Mouse (Mus musculus) ovary, postnatal 14 days (tissue): ENCODE measurements at regions not wholly inside any gene's neighbourhood (a gene's known extent, or its start where the extent isn't known, plus 50 kb on each side); places are given as distances from the start of the nearest gene placed in this dataset.

Experiments used
- DNase-seq: peaks from one replicate; pipeline ENCODE4 v3.0.0; 2022; ENCODE audit warnings: low spot score

GRCm38 (mm10) chr4:105970056-105970455, 180.4 kb downstream of the Gm12728 start:
- DNase-seq = no peak

DNA sequence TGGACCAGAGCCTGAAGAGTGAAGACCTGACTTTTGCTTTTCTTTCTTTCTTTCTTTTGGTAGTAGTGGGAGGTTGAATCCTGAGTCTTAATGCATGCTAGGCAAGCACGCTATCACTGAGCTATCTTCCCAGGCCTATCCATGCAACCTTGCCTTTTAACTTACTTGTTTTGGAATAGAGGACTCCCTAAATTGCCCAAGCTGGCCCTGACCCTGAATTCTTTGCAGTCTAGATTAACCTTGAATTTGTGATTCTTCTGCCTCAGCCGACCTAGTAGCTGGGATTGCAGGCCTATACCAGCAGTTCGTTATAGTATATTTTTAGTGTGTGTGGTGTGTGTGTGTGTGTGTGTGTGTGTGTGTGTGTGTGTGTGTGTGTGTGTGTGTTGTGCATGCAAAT, 183.1 kb downstream of the Gm12728 start:
- no peak for DNase-seq

- no peak for DNase-seq
These were observed 184.2 kb downstream of the Gm12728 start for GRCm38 (mm10) chr4:105973769-105974397.

DNA sequence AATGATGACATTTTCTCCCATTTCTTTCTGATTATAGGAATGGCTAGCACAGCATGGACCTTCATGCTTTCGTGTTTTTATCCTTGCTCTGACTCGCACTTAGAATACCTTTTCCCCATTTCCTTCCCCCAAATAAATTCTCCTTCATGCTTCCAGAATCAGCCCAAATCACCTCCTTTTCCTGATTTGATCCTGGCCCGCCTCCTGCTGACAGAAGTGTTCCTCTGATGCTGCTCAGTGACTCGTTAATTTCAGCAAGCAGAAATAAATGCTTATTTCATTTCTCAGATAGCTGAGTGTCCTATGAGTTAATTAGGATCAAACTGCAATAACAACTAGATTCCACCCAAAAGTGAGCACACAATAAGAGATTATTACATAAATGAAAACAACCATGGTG, 185.3 kb downstream of the Gm12728 start:
- no peak for DNase-seq

DNA sequence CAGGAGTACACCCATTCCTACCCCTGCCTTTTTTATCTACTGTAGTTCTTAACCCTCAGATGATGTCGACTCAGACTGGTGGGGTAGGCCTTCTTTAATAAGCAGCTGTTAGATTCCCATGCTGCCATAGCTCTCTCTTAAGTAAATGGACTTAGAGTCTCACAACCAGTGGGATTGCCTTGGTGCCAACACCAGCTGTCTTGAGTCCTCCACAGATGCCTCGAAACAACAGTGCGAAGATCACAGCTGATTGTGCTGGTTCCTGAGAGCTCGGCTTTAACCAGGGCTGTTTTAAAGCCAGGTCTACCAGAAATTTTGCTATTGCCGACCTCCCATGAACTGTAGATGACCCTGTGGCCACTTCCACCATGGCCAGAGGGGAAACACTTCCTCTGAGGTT, 189.4 kb downstream of the Gm12728 start:
- DNase-seq = no peak

GRCm38 (mm10) chr4:105983018-105983417, 193.3 kb downstream of the Gm12728 start:
- DNase-seq = no peak

GRCm38 (mm10) chr4:105987963-105988602, 198.4 kb downstream of the Gm12728 start:
- no peak for DNase-seq

- no peak for DNase-seq
These were observed 203.0 kb downstream of the Gm12728 start for GRCm38 (mm10) chr4:105992581-105993127.

GRCm38 (mm10) chr4:105994390-105994798, 204.7 kb downstream of the Gm12728 start:
- no peak for DNase-seq

- DNase-seq = no peak
These were observed 206.4 kb downstream of the Gm12728 start for GRCm38 (mm10) chr4:105996060-105996459.

DNA sequence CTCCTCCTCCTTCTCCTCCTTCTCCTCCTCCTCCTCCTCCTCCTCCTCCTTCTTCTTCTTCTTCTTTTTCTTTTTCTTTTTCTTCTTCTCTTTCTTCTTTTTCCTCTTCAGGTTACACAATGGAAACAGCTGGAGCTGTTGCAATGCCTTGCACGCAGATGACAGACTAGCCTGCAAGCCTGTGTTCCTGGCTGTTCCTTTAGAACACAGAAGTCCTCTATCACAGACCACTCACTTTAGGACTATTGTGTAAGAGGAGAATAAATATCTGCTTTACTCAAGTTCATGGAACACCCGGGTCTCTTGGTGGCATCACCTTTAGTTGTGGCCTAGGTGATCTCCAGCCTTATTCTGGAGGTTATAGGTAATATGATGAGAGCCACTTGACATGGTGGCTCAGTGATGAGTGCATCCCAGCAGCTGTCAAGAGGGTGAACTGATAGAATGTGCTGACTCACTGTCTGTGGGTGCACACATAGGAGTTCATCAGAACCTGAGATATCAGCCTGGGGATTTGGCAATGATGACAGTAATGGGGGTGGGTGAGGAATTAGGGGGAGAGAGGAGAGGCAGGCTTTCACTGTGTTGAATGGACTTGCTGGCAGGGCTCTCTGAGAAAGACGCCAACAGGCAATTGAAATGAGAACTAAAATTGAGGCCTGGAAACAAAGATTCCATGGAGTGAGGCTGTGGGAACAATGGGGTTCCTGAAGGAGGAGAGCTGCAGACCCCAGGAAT, 207.4 kb downstream of the Gm12728 start:
- no peak for DNase-seq

GRCm38 (mm10) chr4:106002516-106002915, 212.8 kb downstream of the Gm12728 start:
- no peak for DNase-seq

- no peak for DNase-seq
These were observed 216.3 kb downstream of the Gm12728 start for GRCm38 (mm10) chr4:106005936-106006335.

- DNase-seq = no peak
These were observed 217.9 kb downstream of the Gm12728 start for GRCm38 (mm10) chr4:106007334-106008190.

- DNase-seq = no peak
These were observed 227.5 kb downstream of the Gm12728 start for GRCm38 (mm10) chr4:106017065-106017646.

DNA sequence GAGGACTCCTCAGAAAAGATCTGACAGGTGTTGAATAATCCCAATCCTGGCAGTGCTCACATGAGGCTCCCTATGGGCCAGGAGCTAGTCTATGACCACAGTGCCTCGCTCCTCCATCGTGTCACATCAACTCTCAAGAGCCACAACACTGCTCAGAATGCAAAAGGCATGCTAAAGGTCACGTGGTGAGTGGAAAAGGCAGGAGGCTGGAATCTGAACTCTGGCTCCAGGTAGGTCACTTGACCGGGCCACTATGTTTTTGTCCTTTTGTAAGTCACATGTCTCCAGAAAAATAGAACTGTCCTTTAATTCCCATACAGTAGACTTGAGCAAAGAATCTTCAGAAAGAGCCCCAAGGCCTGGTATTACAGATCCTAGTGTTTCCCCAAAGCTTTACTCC, 229.3 kb downstream of the Gm12728 start:
- DNase-seq = no peak

- DNase-seq = no peak
These were observed 230.7 kb downstream of the Gm12728 start for GRCm38 (mm10) chr4:106020338-106020737.

DNA sequence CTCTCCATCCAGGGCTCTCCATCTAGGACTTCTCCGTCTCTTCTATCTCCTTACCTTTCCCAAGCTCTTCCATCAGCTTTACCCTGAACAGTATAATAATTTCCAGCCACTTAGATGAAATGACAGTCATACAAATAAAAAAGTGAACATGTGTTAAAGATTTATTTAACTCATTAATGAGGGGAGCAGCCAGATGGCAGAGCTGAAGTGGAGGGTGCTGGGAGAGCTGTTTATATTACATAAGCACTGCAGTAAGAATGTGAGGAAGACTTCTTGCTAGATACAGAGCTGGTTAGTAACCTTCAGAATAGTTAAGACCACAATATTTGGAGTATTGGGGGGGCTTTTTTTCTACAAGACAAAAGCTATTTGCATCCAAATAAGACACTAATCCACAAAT, 234.9 kb downstream of the Gm12728 start:
- no peak for DNase-seq

GRCm38 (mm10) chr4:106025966-106026637, 236.4 kb downstream of the Gm12728 start:
- no peak for DNase-seq

- no peak for DNase-seq
These were observed 250.7 kb downstream of the Gm12728 start for GRCm38 (mm10) chr4:106040376-106040775.

DNA sequence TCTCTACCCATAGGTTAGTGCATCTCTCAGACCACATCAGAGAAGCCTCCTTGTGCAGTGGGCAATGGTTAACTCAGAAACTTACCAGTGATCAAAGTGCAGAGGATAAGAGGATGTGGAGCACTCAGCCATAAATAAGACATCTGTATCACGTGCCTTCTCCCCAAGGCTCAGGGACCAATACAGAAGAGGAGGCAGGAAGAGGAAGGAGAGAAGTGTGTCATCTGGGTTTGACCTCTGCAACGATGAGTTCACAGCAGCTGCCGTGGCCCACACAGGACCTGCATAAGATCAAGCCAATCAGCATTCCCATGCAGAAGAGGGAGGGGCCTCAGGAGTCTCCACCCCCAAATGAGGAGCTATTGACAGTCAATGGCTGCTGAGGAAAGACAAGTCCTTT, 252.8 kb downstream of the Gm12728 start:
- no peak for DNase-seq
